Mouse (Mus musculus) megakaryocyte, embryonic 14.5 days (primary cell): ENCODE measurements around the gene D930020B18Rik.

Source experiments
- FLI1 ChIP-seq: IDR thresholded peaks from 2 replicates; pipeline ENCODE4 v1.6.1; 2012; ENCODE audit warnings: low read length, inconsistent platforms, mixed read lengths
- GATA1 ChIP-seq: IDR thresholded peaks from 3 replicates; pipeline ENCODE4 v1.6.1; 2012; ENCODE audit warnings: mixed read lengths, low read length, inconsistent platforms, borderline replicate concordance

DNA sequence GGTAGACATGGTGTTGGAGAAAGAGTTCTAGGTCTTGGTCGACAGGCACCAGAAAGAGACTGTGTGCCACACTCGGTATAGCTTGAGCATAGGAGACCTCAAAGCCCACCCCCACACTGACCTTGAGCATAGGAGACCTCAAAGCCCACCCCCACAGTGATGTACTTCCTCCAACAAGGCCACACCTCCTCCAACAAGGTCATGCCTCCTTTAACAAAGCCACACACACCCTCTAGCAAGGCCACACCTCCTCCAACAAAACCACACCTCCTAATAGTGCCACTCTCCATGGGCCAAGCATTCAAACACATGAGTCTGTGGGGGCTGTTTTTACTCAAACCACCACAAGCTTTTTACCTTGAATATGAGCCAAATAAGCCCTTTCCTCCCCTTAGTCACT lies 21.3 kb downstream of the D930020B18Rik start:
- TF ChIP-seq GATA1 (no peak), FLI1 (no peak)
